Mouse (Mus musculus) lung, postnatal 36 days (tissue): ENCODE results near the gene Ppox.
"Not testable (repeated sequence)": the region's sequence is repeated elsewhere in the genome, so short reads cannot be mapped to it uniquely, and the experiment has no call there.

ENCODE experiments used
- DNase-seq: peaks from one replicate; pipeline ENCODE4 v3.0.0; 2022; ENCODE audit warnings: mixed read lengths

Gene Ppox

GRCm38 (mm10) chr1:171280916-171281527 lies at the start of gene Ppox:
Ppox (minus strand) TSS chr1:171281186.
- peak; percentile 98 for DNase-seq

- no peak for DNase-seq
Measured at GRCm38 (mm10) chr1:171330216-171330560, 49.2 kb upstream of the Ppox start.

- DNase-seq = no peak
Measured at GRCm38 (mm10) chr1:171329433-171330215, 48.6 kb upstream of the Ppox start.

- peak; percentile 94 for DNase-seq
Measured at GRCm38 (mm10) chr1:171328839-171329432, 48.0 kb upstream of the Ppox start, which contains the start of gene Dedd. Dedd (plus strand) TSS chr1:171329145.

GRCm38 (mm10) chr1:171328244-171328643 lies 47.3 kb upstream of the Ppox start:
- DNase-seq = no peak

- DNase-seq = not testable (repeated sequence)
Measured at GRCm38 (mm10) chr1:171326588-171326987, 45.6 kb upstream of the Ppox start.

- DNase-seq = no peak
Measured at GRCm38 (mm10) chr1:171325571-171325970, 44.6 kb upstream of the Ppox start.

- peak; percentile 22 for DNase-seq
Measured at GRCm38 (mm10) chr1:171322012-171322411, 41.0 kb upstream of the Ppox start.

- peak; percentile 34 for DNase-seq
Measured at GRCm38 (mm10) chr1:171321415-171321814, 40.4 kb upstream of the Ppox start.

GRCm38 (mm10) chr1:171320151-171320550 lies 39.2 kb upstream of the Ppox start:
- no peak for DNase-seq

- DNase-seq = no peak
Measured at GRCm38 (mm10) chr1:171319748-171320147, 38.8 kb upstream of the Ppox start.

GRCm38 (mm10) chr1:171309321-171309720 lies 28.3 kb upstream of the Ppox start:
- no peak for DNase-seq

GRCm38 (mm10) chr1:171306157-171306556 lies 25.2 kb upstream of the Ppox start:
- not testable (repeated sequence) for DNase-seq

- no peak for DNase-seq
Measured at GRCm38 (mm10) chr1:171298226-171298625, 17.2 kb upstream of the Ppox start.

GRCm38 (mm10) chr1:171295063-171295402 lies 14.0 kb upstream of the Ppox start:
- no peak for DNase-seq

GRCm38 (mm10) chr1:171294298-171295062 lies 13.5 kb upstream of the Ppox start, which contains the start of gene Ufc1:
Ufc1 (minus strand) TSS chr1:171295024.
- peak; percentile 93 for DNase-seq

- no peak for DNase-seq
Measured at GRCm38 (mm10) chr1:171293906-171294297, 12.9 kb upstream of the Ppox start.

GRCm38 (mm10) chr1:171293351-171293750 lies 12.4 kb upstream of the Ppox start:
- DNase-seq = no peak

- no peak for DNase-seq
Measured at GRCm38 (mm10) chr1:171288328-171288727, 7.3 kb upstream of the Ppox start.

GRCm38 (mm10) chr1:171287136-171288081 lies 6.4 kb upstream of the Ppox start, which contains the start of gene Usp21:
Usp21 (minus strand) TSS chr1:171287991.
- peak; percentile 96 for DNase-seq

- no peak for DNase-seq
Measured at GRCm38 (mm10) chr1:171286517-171286916, 5.5 kb upstream of the Ppox start.
